Mouse (Mus musculus) testis, adult 2 months (tissue): ENCODE data around the gene Cmtm8. TPM values are rescaled to one million over a fixed set of nuclear protein-coding genes. Genes with fewer than 3 reads are reported as not detected.

Source experiments
- H3K27ac ChIP-seq: fragments of 200-500 bp; 2 replicates; pipeline ENCODE4 v1.5.1; 2012; ENCODE audit warnings: low read depth, low read length; ENCODE audit not compliant: control insufficient read depth, insufficient read depth
- H3K27me3 ChIP-seq: fragments of 200-500 bp; 2 replicates; pipeline ENCODE4 v1.6.1; 2012; ENCODE audit warnings: mild to moderate bottlenecking, low read length, moderate library complexity; ENCODE audit not compliant: control insufficient read depth, insufficient read depth
- H3K36me3 ChIP-seq: fragments of 200-500 bp; 2 replicates; pipeline ENCODE4 v1.6.1; 2012; ENCODE audit warnings: mild to moderate bottlenecking, low read length; ENCODE audit not compliant: control insufficient read depth, insufficient read depth
- H3K4me1 ChIP-seq: fragments of 200-500 bp; 2 replicates; pipeline ENCODE4 v1.6.1; 2012; ENCODE audit warnings: low read length; ENCODE audit not compliant: control insufficient read depth, insufficient read depth
- H3K4me3 ChIP-seq: fragments of 200-500 bp; 2 replicates; pipeline ENCODE4 v1.5.1; 2012; ENCODE audit warnings: low read depth, mild to moderate bottlenecking, low read length, moderate library complexity, mixed read lengths; ENCODE audit not compliant: control insufficient read depth
- CTCF ChIP-seq: fragments of 200-500 bp; IDR thresholded peaks from 2 replicates; pipeline ENCODE4 v1.5.1; 2012; ENCODE audit warnings: low read depth, mild to moderate bottlenecking, inconsistent platforms, low read length, moderate library complexity; ENCODE audit not compliant: control insufficient read depth, insufficient read depth, insufficient replicate concordance
- POLR2A ChIP-seq: fragments of 200-500 bp; IDR thresholded peaks from 2 replicates; pipeline ENCODE4 v1.6.1; 2012; ENCODE audit warnings: low read depth, mild to moderate bottlenecking, inconsistent platforms, low read length, moderate library complexity; ENCODE audit not compliant: control insufficient read depth
- polyA plus RNA-seq: library from polyadenylated mRNA; depleted of rRNA; stranded (reverse); fragments of >200 nt; gene quantifications from 2 replicates; pipeline ENCODE4 v1.2.3, GENCODE M21; 2012

The Cmtm8 gene
- polyA plus RNA-seq, 1 experiment: 1.7 TPM

- Histone ChIP-seq H3K27ac (no peak overlapping the region), H3K27me3 (no peaks in the 10 kb centered on the region), H3K4me1 (no peaks in the 10 kb centered on the region; the same call in 1 of the 2 replicates), H3K4me3 (no peak overlapping the region), H3K36me3 (no peaks in the 10 kb centered on the region)
- TF ChIP-seq POLR2A (no peak), CTCF (no peak)
Observed at GRCm38 (mm10) chr9:114760353-114760752, 83.6 kb downstream of the Cmtm8 start.

GRCm38 (mm10) chr9:114759886-114760285, 84.1 kb downstream of the Cmtm8 start:
- no peak overlapping the region for H3K4me3 ChIP-seq
- H3K27me3 ChIP-seq: no peaks in the 10 kb centered on the region
- no peaks in the 10 kb centered on the region; the same call in 1 of the 2 replicates for H3K4me1 ChIP-seq
- TF ChIP-seq POLR2A: no peak
- TF ChIP-seq CTCF: no peak
- H3K27ac ChIP-seq: no peak overlapping the region
- H3K36me3 ChIP-seq: no peaks in the 10 kb centered on the region

- TF ChIP-seq CTCF (no peak), POLR2A (no peak)
- Histone ChIP-seq H3K36me3 (no peaks in the 10 kb centered on the region), H3K27ac (no peak overlapping the region)
Observed at GRCm38 (mm10) chr9:114758801-114759200, 85.2 kb downstream of the Cmtm8 start.

GRCm38 (mm10) chr9:114758272-114758671, 85.7 kb downstream of the Cmtm8 start:
- H3K36me3 ChIP-seq: no peaks in the 10 kb centered on the region
- no peak overlapping the region for H3K4me3 ChIP-seq
- H3K4me1 ChIP-seq: no peaks in the 10 kb centered on the region
- TF ChIP-seq CTCF (no peak), POLR2A (no peak)
- no peak overlapping the region for H3K27ac ChIP-seq
- no peaks in the 10 kb centered on the region for H3K27me3 ChIP-seq

More at GRCm38 (mm10) chr9:114758801-114759200, 85.2 kb downstream of the Cmtm8 start:
- no peak overlapping the region for H3K4me3 ChIP-seq
- no peaks in the 10 kb centered on the region for H3K27me3 ChIP-seq
- no peaks in the 10 kb centered on the region for H3K4me1 ChIP-seq

GRCm38 (mm10) chr9:114752863-114753484, 91.0 kb downstream of the Cmtm8 start:
- Histone ChIP-seq H3K27ac (no peak overlapping the region), H3K4me1 (peaks cover 2% of the 10 kb centered on the region), H3K36me3 (no peaks in the 10 kb centered on the region)

GRCm38 (mm10) chr9:114752311-114752710, 91.6 kb downstream of the Cmtm8 start:
- TF ChIP-seq POLR2A: no peak
- TF ChIP-seq CTCF: no peak
- H3K36me3 ChIP-seq: no peaks in the 10 kb centered on the region; the same call in 1 of the 2 replicates
- H3K4me3 ChIP-seq: no peak overlapping the region
- H3K27me3 ChIP-seq: no peaks in the 10 kb centered on the region
- peaks cover 2% of the 10 kb centered on the region for H3K4me1 ChIP-seq
- no peak overlapping the region for H3K27ac ChIP-seq

More at GRCm38 (mm10) chr9:114752863-114753484, 91.0 kb downstream of the Cmtm8 start:
- peak overlapping the region; percentile 76 for H3K4me3 ChIP-seq
- TF ChIP-seq POLR2A (0 out of 2 replicates have a peak, but pooled peaks have one; percentile 23), CTCF (peak; percentile 99)
- H3K27me3 ChIP-seq: no peaks in the 10 kb centered on the region

GRCm38 (mm10) chr9:114751582-114751981, 92.4 kb downstream of the Cmtm8 start:
- TF ChIP-seq CTCF (no peak), POLR2A (no peak)
- Histone ChIP-seq H3K4me1 (peaks cover 2% of the 10 kb centered on the region), H3K4me3 (no peak overlapping the region), H3K36me3 (no peaks in the 10 kb centered on the region; the same call in 1 of the 2 replicates), H3K27me3 (no peaks in the 10 kb centered on the region), H3K27ac (no peak overlapping the region)

- no peak overlapping the region for H3K4me3 ChIP-seq
- no peaks in the 10 kb centered on the region for H3K4me1 ChIP-seq
- no peaks in the 10 kb centered on the region; the same call in 1 of the 2 replicates for H3K36me3 ChIP-seq
- no peaks in the 10 kb centered on the region for H3K27me3 ChIP-seq
- H3K27ac ChIP-seq: no peak overlapping the region; the same call in 1 of the 2 replicates
- no peak for TF ChIP-seq CTCF
- TF ChIP-seq POLR2A: no peak
Observed at GRCm38 (mm10) chr9:114747466-114747865, 96.5 kb downstream of the Cmtm8 start.
